Mouse (Mus musculus) urinary bladder, adult 2 months (tissue): ENCODE measurements around the gene Syt12. TPM values are rescaled to one million over a fixed set of nuclear protein-coding genes. Genes with fewer than 3 reads are reported as not detected.
A peak's percentile ranks its signal among the peaks of the same experiment; 100 is the strongest.

ENCODE experiments used
- DNase-seq: peaks from one replicate; pipeline ENCODE4 v3.0.0; 2022; ENCODE audit warnings: low spot score
- polyA plus RNA-seq: library from polyadenylated mRNA; depleted of rRNA; stranded (reverse); fragments of >200 nt; gene quantifications from 2 replicates; pipeline ENCODE4 v1.2.3, GENCODE M21; 2012; rRNA removed

Syt12 gene
- polyA plus RNA-seq = 0.27 and 0.70 TPM in 2 replicates

DNA sequence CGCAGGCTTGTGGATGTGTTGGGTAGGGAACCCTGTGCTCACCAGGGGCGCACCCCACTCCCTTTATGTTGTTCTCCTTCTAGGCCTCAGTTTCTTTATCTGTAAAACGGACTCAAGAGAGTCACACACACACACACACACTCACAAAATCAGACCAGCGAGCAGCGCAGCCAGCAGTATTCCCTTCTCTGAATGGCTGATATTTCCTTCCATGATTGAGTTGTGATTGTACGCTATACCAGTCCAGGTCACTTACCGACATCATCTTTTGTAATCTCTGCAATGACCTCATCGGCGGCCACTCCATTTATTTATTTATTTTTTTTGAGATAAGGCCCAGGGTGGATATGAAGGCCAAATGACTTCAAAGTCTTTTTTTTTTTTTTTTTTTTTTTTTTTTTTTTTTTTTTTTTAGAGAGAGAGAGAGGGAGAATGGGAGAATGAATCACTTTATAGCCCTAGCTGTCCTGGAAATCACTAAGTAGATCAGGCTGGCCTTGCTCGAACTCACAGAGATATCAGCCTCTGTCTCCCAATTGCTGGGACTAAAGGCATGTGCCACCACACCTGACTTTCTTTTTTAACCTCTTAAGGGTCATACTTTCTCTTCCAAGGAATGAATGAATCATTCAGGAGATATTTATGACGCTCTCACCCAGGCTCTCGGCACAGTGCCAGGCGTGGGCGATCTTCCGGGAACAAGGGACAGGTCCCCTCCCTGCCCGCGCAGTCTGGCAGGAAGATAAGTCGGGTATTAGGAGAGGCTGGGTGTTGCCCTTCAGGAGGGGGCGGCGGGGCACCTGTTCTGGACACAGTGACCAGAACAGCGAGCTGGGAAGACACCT is at the start of gene Syt12:
TSS of gene Syt12 (minus strand) at position 103 of the 845 bp plus-strand sequence.
- DNase-seq = peak; percentile 44

DNA sequence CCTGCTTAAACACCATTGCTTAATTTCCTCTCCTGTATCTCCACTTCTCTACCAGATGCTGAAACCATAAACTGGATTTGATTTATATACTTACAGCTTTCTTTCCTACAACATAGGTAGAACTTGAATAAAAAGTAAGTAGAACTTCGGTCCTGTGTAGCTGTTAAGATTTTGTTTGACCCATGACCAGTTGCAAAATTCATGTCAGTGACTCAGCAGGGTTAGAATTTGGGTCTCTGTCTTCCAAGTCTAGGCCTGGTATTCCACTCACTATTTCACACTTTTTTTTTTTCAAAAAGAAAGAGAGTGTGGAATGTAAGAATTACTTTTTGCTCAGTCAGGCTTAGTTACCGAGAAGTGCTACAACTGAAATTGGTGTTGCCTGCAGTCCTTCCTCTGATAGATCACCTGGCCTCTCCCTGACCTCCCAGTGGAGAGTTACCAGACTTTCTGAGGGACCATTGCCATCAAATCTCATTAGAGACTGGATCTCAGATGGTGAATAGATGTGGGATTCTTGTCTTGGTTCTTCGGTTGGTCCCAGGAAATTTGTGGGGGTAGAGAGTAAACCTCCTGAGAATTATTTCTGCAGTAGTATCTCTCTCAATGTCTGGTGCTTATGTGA is 44.3 kb upstream of the Syt12 start:
- DNase-seq = no peak

GRCm38 (mm10) chr19:4517483-4517882 is 40.2 kb upstream of the Syt12 start:
- DNase-seq = no peak

GRCm38 (mm10) chr19:4516288-4516687 is 39.0 kb upstream of the Syt12 start:
- no peak for DNase-seq

GRCm38 (mm10) chr19:4515746-4516145 is 38.5 kb upstream of the Syt12 start:
- no peak for DNase-seq

GRCm38 (mm10) chr19:4513236-4513858 is 36.1 kb upstream of the Syt12 start:
- no peak for DNase-seq

DNA sequence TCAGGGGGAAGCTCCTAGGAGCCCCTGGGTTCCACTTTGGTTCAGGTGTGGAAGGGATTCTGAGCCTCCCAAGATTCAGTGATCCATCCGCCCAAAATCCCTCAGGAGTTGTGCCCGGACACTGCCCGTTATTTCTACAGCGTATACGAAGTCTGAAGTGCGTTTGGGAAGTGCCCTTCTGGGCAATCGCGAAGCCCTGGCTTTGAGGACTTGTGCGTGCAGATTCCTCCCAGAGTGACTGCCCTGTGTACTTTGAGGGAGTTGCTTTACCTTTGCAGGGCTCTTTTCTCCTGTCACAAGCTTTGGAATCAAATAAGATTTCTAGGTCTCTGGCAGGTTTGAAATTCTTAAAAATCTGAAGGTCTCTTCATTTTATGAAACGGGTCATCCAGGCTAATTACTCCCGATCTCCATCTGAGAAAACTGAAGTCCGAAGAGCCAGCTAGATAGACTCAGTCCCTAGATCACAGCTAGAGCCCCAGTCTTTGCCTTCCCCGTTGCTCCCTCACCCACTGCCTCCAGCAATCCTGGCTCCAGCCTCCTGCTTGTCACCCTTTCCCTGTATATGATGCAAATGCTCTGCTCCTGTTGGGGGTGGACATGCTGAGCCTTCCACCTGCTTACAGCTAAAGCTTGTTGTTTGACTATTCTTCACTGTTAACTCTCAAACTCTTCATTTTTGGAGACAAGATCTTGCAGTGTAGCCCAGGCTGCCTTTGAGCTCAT is 34.0 kb upstream of the Syt12 start:
- no peak for DNase-seq

DNA sequence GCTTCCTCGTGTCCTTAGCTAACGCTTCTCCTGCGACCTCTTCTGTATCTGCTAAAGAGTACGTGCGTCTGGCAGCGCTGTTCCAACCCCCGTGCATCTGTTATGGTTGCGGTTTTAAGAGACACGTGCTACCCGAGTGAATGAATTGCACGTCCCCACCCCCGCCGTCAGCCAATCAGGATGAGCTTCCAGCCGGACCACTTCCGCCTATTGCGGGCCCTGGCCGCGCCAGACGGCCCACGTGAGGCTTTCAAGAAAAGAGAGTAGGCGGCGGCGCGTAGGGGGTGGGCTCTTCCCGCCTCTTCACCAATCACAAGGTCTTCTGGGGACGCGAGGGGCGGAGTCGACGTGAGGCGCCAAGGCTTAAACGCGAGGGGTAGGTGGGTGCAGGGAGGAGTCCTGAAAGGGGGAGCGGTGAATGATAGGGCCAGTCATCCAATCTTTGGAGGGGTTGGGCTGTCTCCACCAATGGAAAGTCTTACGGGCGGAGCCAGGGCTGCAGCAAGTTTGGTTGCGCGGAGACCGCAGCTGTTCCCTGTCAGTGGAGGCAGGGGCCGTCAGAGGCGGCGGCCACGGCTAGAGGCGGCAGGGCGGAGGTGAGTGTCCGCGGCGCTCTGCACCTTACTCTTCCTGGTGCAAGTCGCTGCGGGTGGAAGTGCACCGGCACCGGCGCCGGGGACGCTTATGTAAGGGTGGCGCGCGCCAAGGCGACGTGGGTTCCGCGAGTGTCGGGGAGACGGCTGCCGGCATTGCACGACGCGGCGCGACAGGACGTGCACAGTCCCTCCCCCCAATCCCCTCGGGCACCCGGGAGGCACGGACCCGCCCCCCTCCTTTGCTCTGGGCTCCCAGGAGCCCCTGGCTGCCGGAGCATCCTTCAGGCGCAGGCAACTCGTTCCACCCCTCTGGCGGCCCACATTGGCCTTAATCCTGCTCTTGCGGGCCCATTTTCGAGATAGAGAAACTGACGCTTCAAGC is 33.0 kb upstream of the Syt12 start, which contains the start of gene Pcx:
TSS of gene Pcx (plus strand) at position 487 of the 978 bp plus-strand sequence.
- DNase-seq = peak; percentile 95

GRCm38 (mm10) chr19:4507746-4508145 is 30.5 kb upstream of the Syt12 start:
- DNase-seq = no peak

DNA sequence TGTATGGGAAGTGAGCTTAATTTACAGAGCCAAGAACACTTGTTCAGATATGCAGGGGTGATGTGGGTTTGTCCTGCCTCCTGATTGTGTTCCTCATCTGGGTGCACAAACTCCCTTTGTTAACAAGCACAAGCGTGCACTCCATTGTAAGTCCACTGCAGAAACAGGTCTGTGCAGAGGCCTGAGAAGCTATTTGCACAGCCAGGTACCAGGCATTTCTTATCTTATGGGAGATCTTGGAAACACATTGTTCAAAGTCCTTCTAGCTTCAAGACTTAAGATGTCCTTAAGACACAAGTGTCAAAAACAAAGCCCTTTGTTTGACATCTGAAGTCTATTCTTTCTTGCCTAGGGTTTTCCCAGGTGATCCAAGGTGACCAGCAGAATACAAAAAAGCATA is 27.6 kb upstream of the Syt12 start:
- DNase-seq = no peak

DNA sequence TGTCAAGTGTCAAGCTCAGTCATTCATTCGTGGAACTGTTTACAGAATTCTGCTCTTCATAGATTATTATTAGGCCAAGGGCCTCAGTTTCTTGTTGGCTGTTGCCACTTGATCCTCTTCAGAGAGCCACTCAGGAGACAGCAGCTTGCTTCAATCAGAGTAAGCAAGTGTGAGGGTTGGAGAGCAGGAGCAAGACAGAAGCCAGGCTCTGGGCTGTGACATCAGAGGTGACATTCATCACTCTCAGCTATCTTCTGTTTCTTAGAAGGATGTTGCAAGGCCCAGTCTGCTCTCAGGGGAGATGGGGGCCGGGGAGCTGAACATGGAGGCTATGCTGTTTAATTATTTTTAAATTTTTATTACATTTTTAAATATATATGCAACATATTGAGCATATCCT is 25.5 kb upstream of the Syt12 start:
- no peak for DNase-seq

GRCm38 (mm10) chr19:4498062-4498933 is 21.1 kb upstream of the Syt12 start, which contains the start of gene 2010003K11Rik:
Gene 2010003K11Rik (minus strand): TSS chr19:4498583.
- DNase-seq = no peak

DNA sequence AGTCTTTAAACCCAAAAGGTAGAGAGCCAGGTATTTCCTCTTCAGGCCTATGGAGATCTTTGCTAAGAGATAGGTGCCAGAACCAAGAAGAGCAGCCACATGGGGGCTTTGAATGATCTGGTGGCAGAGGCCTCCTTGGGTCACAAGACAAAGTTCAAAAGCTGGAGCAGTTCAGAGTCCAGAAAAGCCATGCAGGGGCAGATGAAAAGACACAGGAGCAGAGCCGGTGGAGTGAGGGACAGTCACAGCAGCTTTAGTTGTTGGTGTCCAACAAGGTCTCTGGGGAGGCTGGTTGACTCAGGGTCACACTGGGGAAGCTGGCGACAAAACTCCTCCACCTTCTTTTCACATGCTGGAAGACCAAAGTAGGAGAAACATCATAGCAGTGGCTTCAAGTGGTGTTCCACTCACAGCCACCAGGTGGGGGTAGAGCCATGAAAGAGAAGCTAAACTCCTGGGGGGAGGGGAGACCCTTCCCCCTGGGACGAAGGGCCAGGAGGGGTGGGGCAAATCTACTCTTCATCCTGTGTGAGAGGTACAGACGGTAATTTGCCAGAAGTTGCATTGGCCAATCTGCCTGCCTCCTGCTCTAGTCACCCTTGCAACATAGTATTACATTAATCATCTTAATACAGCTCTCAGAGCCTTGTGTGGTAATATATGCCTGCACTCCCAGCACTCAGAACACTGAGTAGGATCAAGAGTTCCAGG is 20.2 kb upstream of the Syt12 start:
- DNase-seq = peak; percentile 49

GRCm38 (mm10) chr19:4496535-4497262 is 19.5 kb upstream of the Syt12 start:
- DNase-seq = no peak

GRCm38 (mm10) chr19:4495814-4496213 is 18.6 kb upstream of the Syt12 start:
- DNase-seq = no peak

GRCm38 (mm10) chr19:4494707-4495106 is 17.5 kb upstream of the Syt12 start:
- no peak for DNase-seq

- no peak for DNase-seq
Measured at GRCm38 (mm10) chr19:4492526-4493296, 15.5 kb upstream of the Syt12 start.
